Mouse (Mus musculus) C2C12 (cell line): ENCODE measurements around the gene Gtf3c5. TPM values are rescaled to one million over a fixed set of nuclear protein-coding genes. Genes with fewer than 3 reads are reported as not detected.

ENCODE experiments used
- H3K27me3 ChIP-seq: one replicate; pipeline ENCODE4 v1.6.1; 2011; ENCODE audit not compliant: control insufficient read depth, insufficient read depth, insufficient read length
- H3K36me3 ChIP-seq: one replicate; pipeline ENCODE4 v1.6.1; 2011; ENCODE audit not compliant: control insufficient read depth, insufficient read depth
- H3K4me3 ChIP-seq: one replicate; pipeline ENCODE4 v1.5.1; 2011; ENCODE audit warnings: mild to moderate bottlenecking, control low read depth; ENCODE audit not compliant: poor library complexity, insufficient read depth, severe bottlenecking
- H3K79me2 ChIP-seq: one replicate; pipeline ENCODE4 v1.6.1; 2011; ENCODE audit not compliant: control insufficient read depth, insufficient read depth
- H3K79me3 ChIP-seq: one replicate; pipeline ENCODE4 v1.6.1; 2011; ENCODE audit warnings: low read depth, control low read depth
- H3ac ChIP-seq: one replicate; pipeline ENCODE3; 2011; ENCODE audit warnings: low read depth; ENCODE audit not compliant: control insufficient read depth, insufficient read length
- CEBPB ChIP-seq: IDR thresholded peaks from one replicate; pipeline ENCODE4 v1.6.1; 2011; ENCODE audit warnings: low read depth, mild to moderate bottlenecking, control low read depth, moderate library complexity
- CTCF ChIP-seq: IDR thresholded peaks from one replicate; pipeline ENCODE4 v1.5.1; 2011; ENCODE audit not compliant: control insufficient read depth, insufficient read depth, insufficient read length
- FOSL1 ChIP-seq: IDR thresholded peaks from one replicate; pipeline ENCODE4 v1.8.0; 2011; ENCODE audit warnings: mild to moderate bottlenecking, low read length; ENCODE audit not compliant: poor library complexity, insufficient read depth, severe bottlenecking
- MAX ChIP-seq: IDR thresholded peaks from one replicate; pipeline ENCODE4 v1.6.1; 2011; ENCODE audit warnings: mild to moderate bottlenecking, control low read depth
- MYOD1 ChIP-seq: IDR thresholded peaks from one replicate; pipeline ENCODE4 v1.6.1; 2011; ENCODE audit warnings: low read depth; ENCODE audit not compliant: control insufficient read depth, insufficient read length
- MYOG ChIP-seq: IDR thresholded peaks from one replicate; pipeline ENCODE4 v1.6.1; 2011; ENCODE audit not compliant: control insufficient read depth, insufficient read length; ENCODE audit errors: extremely low read depth
- USF1 ChIP-seq: IDR thresholded peaks from one replicate; pipeline ENCODE4 v1.6.1; 2011; ENCODE audit warnings: low read depth, mild to moderate bottlenecking, control low read depth, moderate library complexity
- polyA plus RNA-seq: library from polyadenylated mRNA; unstranded; fragments of >200 nt; fragmentation: generic; extraction: Trizol; gene quantifications from one replicate; pipeline ENCODE4 v1.2.1, GENCODE M21; 2012; ENCODE audit warnings: missing spikeins

Gtf3c5 gene
- polyA plus RNA-seq, 1 experiment = 28.1 TPM

DNA sequence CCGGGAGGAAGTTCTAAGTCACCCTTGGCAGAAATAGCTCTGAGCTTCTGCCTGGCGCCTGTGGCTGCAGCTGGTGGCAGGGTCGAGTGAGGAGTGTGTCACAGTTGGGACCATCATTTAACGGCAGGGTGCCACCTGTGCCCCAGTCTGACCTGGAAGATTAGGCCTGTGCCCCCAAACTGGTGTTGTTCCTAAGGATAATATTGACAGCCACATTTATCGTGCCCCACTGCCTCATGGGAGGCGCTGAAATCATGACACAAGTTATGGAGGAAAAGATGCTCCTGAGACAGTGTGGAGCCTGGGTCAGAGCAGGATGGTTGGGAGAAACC lies 16.0 kb upstream of the Gtf3c5 start:
- TF ChIP-seq MYOD1 (no peak), CEBPB (no peak), USF1 (no peak), MAX (no peak), FOSL1 (no peak), CTCF (no peak), MYOG (no peak)

DNA sequence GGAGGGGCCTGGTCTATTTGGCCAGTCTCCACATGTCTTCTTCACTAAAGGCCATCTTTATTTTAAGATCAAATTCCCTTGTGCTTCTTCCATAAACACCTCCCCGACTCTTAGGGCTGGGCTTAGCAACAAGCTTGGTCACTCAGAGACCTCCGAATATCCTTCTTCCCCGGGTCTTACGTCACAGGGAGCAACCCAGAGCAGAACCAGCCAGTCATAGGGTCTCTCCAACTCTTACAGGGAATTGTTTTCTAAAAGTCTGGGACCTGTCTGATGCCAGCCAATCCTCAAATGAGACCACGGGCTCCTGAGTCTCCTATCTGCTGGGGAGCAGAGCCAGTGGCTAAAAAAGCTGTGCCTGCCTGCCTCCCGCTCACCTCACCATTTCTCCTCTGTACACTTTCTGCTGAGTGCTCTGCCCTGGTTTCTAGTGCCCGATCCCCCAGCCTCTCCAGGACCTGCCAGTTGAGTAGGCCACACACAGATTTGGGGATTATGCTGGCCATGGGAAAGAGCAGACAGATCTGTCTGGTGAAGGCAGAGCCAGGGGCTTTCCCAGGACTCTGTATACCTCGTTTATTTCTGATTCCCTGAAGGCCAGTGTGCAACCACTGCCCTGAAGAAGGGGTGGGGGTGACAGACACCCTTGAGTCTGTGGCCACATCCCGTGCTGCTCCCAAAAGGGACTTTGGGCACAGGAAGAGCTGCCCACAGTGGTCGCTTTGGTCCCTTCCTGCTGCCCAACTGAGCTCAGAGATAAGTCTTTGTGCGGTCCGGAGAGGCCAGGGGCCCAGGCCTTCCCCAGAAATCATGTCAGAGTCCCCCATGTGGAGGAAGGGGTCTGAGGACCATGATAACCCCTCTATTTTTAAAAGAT lies 15.4 kb upstream of the Gtf3c5 start:
- H3ac ChIP-seq = no peak overlapping the region
- TF ChIP-seq CEBPB (no peak), MAX (no peak), USF1 (no peak), FOSL1 (no peak), MYOD1 (no peak), CTCF (no peak), MYOG (no peak)
- no peaks in the 10 kb centered on the region for H3K79me3 ChIP-seq
- H3K36me3 ChIP-seq = no peaks in the 10 kb centered on the region
- no peaks in the 10 kb centered on the region for H3K27me3 ChIP-seq
- H3K4me3 ChIP-seq = no peak overlapping the region
- H3K79me2 ChIP-seq = no peaks in the 10 kb centered on the region

More for the DNA sequence above, 16.0 kb upstream of the Gtf3c5 start:
- H3K79me3 ChIP-seq = no peaks in the 10 kb centered on the region
- H3K36me3 ChIP-seq = no peaks in the 10 kb centered on the region
- H3K79me2 ChIP-seq = no peaks in the 10 kb centered on the region
- no peak overlapping the region for H3ac ChIP-seq
- H3K27me3 ChIP-seq = no peaks in the 10 kb centered on the region
- H3K4me3 ChIP-seq = no peak overlapping the region

- Histone ChIP-seq H3ac (no peak overlapping the region), H3K79me3 (no peaks in the 10 kb centered on the region), H3K4me3 (no peak overlapping the region), H3K79me2 (no peaks in the 10 kb centered on the region), H3K27me3 (no peaks in the 10 kb centered on the region), H3K36me3 (no peaks in the 10 kb centered on the region)
- TF ChIP-seq FOSL1 (no peak), USF1 (no peak), CTCF (no peak), CEBPB (no peak), MYOD1 (no peak)
Observed at GRCm38 (mm10) chr2:28597733-28598547, 14.4 kb upstream of the Gtf3c5 start.

DNA sequence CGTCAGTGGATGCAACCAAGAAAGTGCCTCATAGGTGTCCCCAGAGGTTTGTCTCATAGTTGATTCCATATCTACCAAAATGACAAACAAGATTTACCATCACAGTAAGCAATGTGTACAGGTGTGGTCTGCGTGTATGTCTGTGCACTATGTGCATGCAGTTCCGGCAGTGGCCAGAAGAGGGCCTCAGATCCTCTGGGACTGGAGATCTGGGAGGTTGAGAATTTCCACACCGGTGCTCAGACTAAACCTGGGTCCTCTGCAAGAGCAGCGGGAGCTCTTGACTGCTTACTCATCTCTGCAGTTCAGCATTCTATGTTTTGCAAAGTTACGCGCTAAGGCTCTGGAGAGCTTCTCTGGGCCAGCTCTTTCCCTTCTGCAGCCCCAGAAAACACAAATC lies 13.4 kb upstream of the Gtf3c5 start:
- TF ChIP-seq USF1 (no peak), MAX (no peak), MYOD1 (no peak), CEBPB (no peak), FOSL1 (no peak), MYOG (no peak), CTCF (no peak)
- no peaks in the 10 kb centered on the region for H3K79me2 ChIP-seq
- no peak overlapping the region for H3ac ChIP-seq
- H3K36me3 ChIP-seq = no peaks in the 10 kb centered on the region
- no peaks in the 10 kb centered on the region for H3K79me3 ChIP-seq
- no peak overlapping the region for H3K4me3 ChIP-seq
- no peaks in the 10 kb centered on the region for H3K27me3 ChIP-seq

DNA sequence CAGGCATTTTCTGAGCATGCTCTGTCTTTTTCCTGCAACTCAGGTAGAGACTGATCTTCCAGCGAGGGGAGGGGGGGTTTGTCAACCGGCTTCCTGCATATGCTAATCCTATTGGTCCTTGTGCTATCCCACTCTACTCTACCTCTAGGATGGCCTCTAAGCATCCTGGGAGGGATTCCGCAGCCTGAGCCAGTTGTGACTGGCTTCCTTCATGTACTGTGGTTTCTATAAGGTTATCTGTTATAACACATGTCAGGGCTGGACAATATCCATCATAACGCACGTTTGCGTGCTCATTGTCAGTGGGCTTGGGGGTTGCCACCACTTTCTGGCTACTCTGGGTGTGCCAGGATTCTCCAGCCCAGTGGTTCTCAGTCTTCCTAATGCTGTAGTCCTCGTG lies 12.5 kb upstream of the Gtf3c5 start:
- no peaks in the 10 kb centered on the region for H3K36me3 ChIP-seq
- TF ChIP-seq MAX = no peak
- no peak overlapping the region for H3ac ChIP-seq
- H3K79me3 ChIP-seq = no peaks in the 10 kb centered on the region
- H3K4me3 ChIP-seq = no peak overlapping the region
- H3K79me2 ChIP-seq = no peaks in the 10 kb centered on the region
- H3K27me3 ChIP-seq = no peaks in the 10 kb centered on the region

- Histone ChIP-seq H3K79me3 (no peaks in the 10 kb centered on the region), H3K4me3 (no peak overlapping the region), H3K27me3 (no peaks in the 10 kb centered on the region), H3ac (no peak overlapping the region), H3K79me2 (no peaks in the 10 kb centered on the region), H3K36me3 (no peaks in the 10 kb centered on the region)
- TF ChIP-seq MYOD1 (no peak), CEBPB (no peak), MAX (no peak), USF1 (no peak), CTCF (peak; percentile 32), MYOG (no peak), FOSL1 (no peak)
Observed at GRCm38 (mm10) chr2:28592809-28593208, 9.3 kb upstream of the Gtf3c5 start.
